Mouse (Mus musculus) liver, embryonic 14.5 days (tissue): ENCODE measurements around the gene 1700021F05Rik.
"Not testable (repeated sequence)": the region's sequence is repeated elsewhere in the genome, so short reads cannot be mapped to it uniquely, and the experiment has no call there.

ENCODE experiments used
- CTCF ChIP-seq: IDR thresholded peaks from 2 replicates; pipeline ENCODE4 v1.5.1; 2016; ENCODE audit warnings: antibody characterized with exemption, low read depth, control low read depth
- EP300 ChIP-seq: IDR thresholded peaks from 2 replicates; pipeline ENCODE4 v1.6.1; 2016; ENCODE audit warnings: antibody characterized with exemption, low read depth

- not testable (repeated sequence) for TF ChIP-seq CTCF, EP300
Observed at GRCm38 (mm10) chr10:43523931-43524330, 16.9 kb downstream of the 1700021F05Rik start, which contains the start of gene Gm9803.
